Mouse (Mus musculus) ES-Bruce4 (cell line): ENCODE data around the gene Prpf31.

ENCODE experiments used
- CTCF ChIP-seq: IDR thresholded peaks from one replicate; pipeline ENCODE4 v1.8.1; 2011; ENCODE audit warnings: low read depth, low read length
- POLR2A ChIP-seq: IDR thresholded peaks from one replicate; pipeline ENCODE4 v1.8.1; 2011; ENCODE audit warnings: low read length; ENCODE audit not compliant: insufficient read depth

DNA sequence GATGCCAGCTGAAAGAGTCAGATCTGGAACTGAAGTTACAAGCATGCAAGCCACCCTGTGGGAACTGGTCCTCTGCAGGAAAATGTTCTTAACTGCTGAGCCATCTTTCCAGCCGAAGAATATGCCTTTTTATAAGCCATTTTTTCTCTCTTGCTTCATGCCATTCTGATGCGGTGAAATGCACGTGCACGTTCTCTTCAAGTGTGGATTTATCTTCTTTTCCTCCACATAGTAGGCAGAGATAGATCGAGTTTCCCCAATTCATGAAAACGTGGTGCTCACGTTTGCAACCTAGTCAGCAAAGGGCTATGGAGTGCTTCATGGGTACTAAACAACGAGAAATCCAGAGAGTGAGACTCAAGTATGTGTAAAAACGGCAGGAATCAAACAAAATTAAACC, 14.1 kb downstream of the Prpf31 start:
- TF ChIP-seq POLR2A (no peak), CTCF (no peak)
